Mouse (Mus musculus) CH12.LX (cell line): ENCODE data around the gene Wbp2. TPM values are rescaled to one million over a fixed set of nuclear protein-coding genes. Genes with fewer than 3 reads are reported as not detected.

Experiments used
- DNase-seq: peaks from one replicate; pipeline ENCODE4 v3.0.0-alpha.2; 2013; ENCODE audit errors: extremely low read depth
- H3K27ac ChIP-seq: 2 replicates; pipeline ENCODE4 v1.5.1; 2012; ENCODE audit warnings: low read depth, mild to moderate bottlenecking, control low read depth, moderate library complexity; ENCODE audit not compliant: insufficient read depth
- H3K27me3 ChIP-seq: replicated peaks from 2 replicates; pipeline ENCODE3; 2012; ENCODE audit warnings: inconsistent platforms
- H3K36me3 ChIP-seq, 2 experiments: replicated peaks in 1 of 2; 2 replicates each; pipeline versions ENCODE3 to v1.6.1; 2012; ENCODE audit warnings: inconsistent platforms in 1 of 2, low read length in 1 of 2, mild to moderate bottlenecking in 1 of 2, mixed read lengths in 1 of 2, moderate library complexity in 1 of 2; ENCODE audit not compliant: control insufficient read depth in 1 of 2, insufficient read depth in 1 of 2
- H3K4me1 ChIP-seq, 2 experiments: 2 replicates each; pipeline ENCODE4 v1.6.1; 2012; ENCODE audit warnings: inconsistent platforms in 1 of 2, moderate library complexity in 1 of 2; ENCODE audit not compliant: insufficient read depth in 2 of 2, control insufficient read depth in 1 of 2
- H3K4me2 ChIP-seq: 2 replicates; pipeline ENCODE4 v1.6.1; 2012; ENCODE audit warnings: low read depth, mild to moderate bottlenecking, control low read depth; ENCODE audit not compliant: poor library complexity, insufficient read depth, severe bottlenecking
- H3K4me3 ChIP-seq, 3 experiments: fragments of 150-350 bp in 1 of 3; sonication (generic) in 1 of 3; replicated peaks in 1 of 3; 2 replicates each; pipeline versions ENCODE3 to v1.5.1; 2011 to 2012; ENCODE audit warnings: low read depth in 2 of 3, low read length in 2 of 3, mild to moderate bottlenecking in 2 of 3, moderate library complexity in 2 of 3, control low read depth in 1 of 3, improper control_type of control experiment in 1 of 3, inconsistent platforms in 1 of 3, mixed read lengths in 1 of 3; ENCODE audit not compliant: poor library complexity in 1 of 3
- H3K79me2 ChIP-seq: replicated peaks from 2 replicates; pipeline ENCODE4 v1.6.1; 2012; ENCODE audit warnings: mild to moderate bottlenecking, moderate library complexity; ENCODE audit not compliant: control insufficient read depth, poor library complexity, insufficient read depth, severe bottlenecking; ENCODE audit errors: extremely low read depth
- H3K9ac ChIP-seq: 2 replicates; pipeline ENCODE4 v1.6.1; 2012; ENCODE audit warnings: low read depth, mild to moderate bottlenecking, control low read depth, moderate library complexity; ENCODE audit not compliant: insufficient read depth
- H3K9me3 ChIP-seq: replicated peaks from 2 replicates; pipeline ENCODE3; 2012; ENCODE audit warnings: low read length, inconsistent platforms, mixed read lengths
- BHLHE40 ChIP-seq: IDR thresholded peaks from 2 replicates; pipeline ENCODE4 v1.6.1; 2011; ENCODE audit warnings: mild to moderate bottlenecking, low read depth, low read length, improper control_type of control experiment
- CHD1 ChIP-seq: IDR thresholded peaks from 2 replicates; pipeline ENCODE4 v1.6.1; 2012; ENCODE audit warnings: low read depth, low read length, improper control_type of control experiment, inconsistent platforms
- CHD2 ChIP-seq: IDR thresholded peaks from 2 replicates; pipeline ENCODE4 v1.6.1; 2011; ENCODE audit warnings: low read length, improper control_type of control experiment
- CTCF ChIP-seq, 2 experiments: IDR thresholded peaks in 1 of 2; conservative IDR thresholded peaks in 1 of 2; 2 replicates each; pipeline ENCODE4 v1.5.1; 2011 to 2012; ENCODE audit warnings: low read depth in 2 of 2, low read length in 2 of 2, improper control_type of control experiment in 1 of 2, inconsistent platforms in 1 of 2, mild to moderate bottlenecking in 1 of 2, moderate library complexity in 1 of 2
- E2F4 ChIP-seq: IDR thresholded peaks from 2 replicates; pipeline ENCODE4 v1.6.1; 2011; ENCODE audit warnings: low read depth, low read length, improper control_type of control experiment; ENCODE audit not compliant: insufficient replicate concordance
- ELF1 ChIP-seq: IDR thresholded peaks from 2 replicates; pipeline ENCODE4 v1.6.1; 2014; ENCODE audit warnings: low read depth, mild to moderate bottlenecking, inconsistent platforms, low read length, improper control_type of control experiment
- EP300 ChIP-seq: IDR thresholded peaks from 2 replicates; pipeline ENCODE4 v1.6.1; 2011; ENCODE audit warnings: low read length, improper control_type of control experiment
- ETS1 ChIP-seq: conservative IDR thresholded peaks from 2 replicates; pipeline ENCODE4 v1.6.1; 2012; ENCODE audit warnings: low read depth, mild to moderate bottlenecking, inconsistent platforms, low read length, improper control_type of control experiment, moderate library complexity
- GABPA ChIP-seq: IDR thresholded peaks from 2 replicates; pipeline ENCODE4 v1.6.1; 2012; ENCODE audit warnings: low read depth, low read length, improper control_type of control experiment, inconsistent platforms; ENCODE audit not compliant: insufficient replicate concordance
- HCFC1 ChIP-seq: IDR thresholded peaks from 2 replicates; pipeline ENCODE4 v1.6.1; 2012; ENCODE audit warnings: low read depth, mild to moderate bottlenecking, inconsistent platforms, low read length, improper control_type of control experiment
- IRF4 ChIP-seq: IDR thresholded peaks from 2 replicates; pipeline ENCODE4 v1.6.1; 2014; ENCODE audit warnings: low read depth, mild to moderate bottlenecking, inconsistent platforms, low read length, improper control_type of control experiment
- JUN ChIP-seq: IDR thresholded peaks from 2 replicates; pipeline ENCODE4 v1.6.1; 2011; ENCODE audit warnings: low read depth, mild to moderate bottlenecking, low read length, improper control_type of control experiment, moderate library complexity; ENCODE audit not compliant: insufficient read depth
- JUND ChIP-seq: conservative IDR thresholded peaks from 2 replicates; pipeline ENCODE4 v1.6.1; 2011; ENCODE audit warnings: low read depth, low read length, improper control_type of control experiment
- KAT2A ChIP-seq: IDR thresholded peaks from 2 replicates; pipeline ENCODE4 v1.6.1; 2012; ENCODE audit warnings: low read length, improper control_type of control experiment, inconsistent platforms; ENCODE audit not compliant: insufficient replicate concordance
- MAFK ChIP-seq: IDR thresholded peaks from 2 replicates; pipeline ENCODE4 v1.6.1; 2011; ENCODE audit warnings: low read length, improper control_type of control experiment; ENCODE audit not compliant: insufficient replicate concordance
- MAX ChIP-seq: IDR thresholded peaks from 2 replicates; pipeline ENCODE4 v1.6.1; 2011; ENCODE audit warnings: low read length, improper control_type of control experiment
- MAZ ChIP-seq: IDR thresholded peaks from 2 replicates; pipeline ENCODE4 v1.6.1; 2012; ENCODE audit warnings: low read depth, mild to moderate bottlenecking, inconsistent platforms, low read length, improper control_type of control experiment, moderate library complexity
- MEF2A ChIP-seq: IDR thresholded peaks from 2 replicates; pipeline ENCODE4 v1.6.1; 2014; ENCODE audit warnings: low read depth, mild to moderate bottlenecking, inconsistent platforms, low read length, improper control_type of control experiment, borderline replicate concordance
- MXI1 ChIP-seq: IDR thresholded peaks from 2 replicates; pipeline ENCODE4 v1.6.1; 2011; ENCODE audit warnings: mild to moderate bottlenecking, low read depth, low read length, improper control_type of control experiment
- MYC ChIP-seq: IDR thresholded peaks from 2 replicates; pipeline ENCODE4 v1.6.1; 2011; ENCODE audit warnings: low read depth, mild to moderate bottlenecking, improper control_type of control experiment, low read length
- NELFE ChIP-seq: IDR thresholded peaks from 2 replicates; pipeline ENCODE4 v1.6.1; 2011; ENCODE audit warnings: low read depth, low read length, improper control_type of control experiment
- NRF1 ChIP-seq: IDR thresholded peaks from 2 replicates; pipeline ENCODE4 v1.6.1; 2014; ENCODE audit warnings: low read depth, mild to moderate bottlenecking, inconsistent platforms, low read length, improper control_type of control experiment, moderate library complexity
- PAX5 ChIP-seq: IDR thresholded peaks from 2 replicates; pipeline ENCODE4 v1.6.1; 2012; ENCODE audit warnings: low read length, inconsistent platforms, mixed read lengths
- POLR2A ChIP-seq: IDR thresholded peaks from 2 replicates; pipeline ENCODE4 v1.6.1; 2011; ENCODE audit warnings: low read depth, mild to moderate bottlenecking, improper control_type of control experiment, low read length
- POLR2AphosphoS2 ChIP-seq: IDR thresholded peaks from 2 replicates; pipeline ENCODE4 v1.6.1; 2011; ENCODE audit warnings: low read depth, low read length, improper control_type of control experiment
- RAD21 ChIP-seq: IDR thresholded peaks from 2 replicates; pipeline ENCODE4 v1.6.1; 2011; ENCODE audit warnings: low read depth, mild to moderate bottlenecking, low read length, improper control_type of control experiment, moderate library complexity
- RCOR1 ChIP-seq: conservative IDR thresholded peaks from 2 replicates; pipeline ENCODE4 v1.6.1; 2012; ENCODE audit warnings: low read depth, mild to moderate bottlenecking, inconsistent platforms, low read length, improper control_type of control experiment
- SIN3A ChIP-seq: IDR thresholded peaks from 2 replicates; pipeline ENCODE4 v1.6.1; 2012; ENCODE audit warnings: low read length, improper control_type of control experiment, inconsistent platforms
- SMC3 ChIP-seq: IDR thresholded peaks from 2 replicates; pipeline ENCODE4 v1.6.1; 2011; ENCODE audit warnings: low read depth, low read length, improper control_type of control experiment
- TBP ChIP-seq: conservative IDR thresholded peaks from 2 replicates; pipeline ENCODE4 v1.6.1; 2011; ENCODE audit warnings: low read depth, low read length, improper control_type of control experiment
- TCF12 ChIP-seq: IDR thresholded peaks from 2 replicates; pipeline ENCODE4 v1.6.1; 2014; ENCODE audit warnings: low read depth, mild to moderate bottlenecking, inconsistent platforms, low read length, improper control_type of control experiment
- UBTF ChIP-seq: IDR thresholded peaks from 2 replicates; pipeline ENCODE4 v1.6.1; 2012; ENCODE audit warnings: low read depth, mild to moderate bottlenecking, inconsistent platforms, low read length, improper control_type of control experiment, moderate library complexity
- USF1 ChIP-seq: IDR thresholded peaks from 2 replicates; pipeline ENCODE4 v1.6.1; 2014; ENCODE audit warnings: low read depth, mild to moderate bottlenecking, inconsistent platforms, low read length, improper control_type of control experiment
- USF2 ChIP-seq: conservative IDR thresholded peaks from 2 replicates; pipeline ENCODE4 v1.6.1; 2011; ENCODE audit warnings: low read depth, low read length, improper control_type of control experiment
- ZC3H11A ChIP-seq: IDR thresholded peaks from 2 replicates; pipeline ENCODE4 v1.6.1; 2012; ENCODE audit warnings: low read depth, mild to moderate bottlenecking, inconsistent platforms, low read length, improper control_type of control experiment
- ZKSCAN1 ChIP-seq: IDR thresholded peaks from 2 replicates; pipeline ENCODE4 v1.6.1; 2012; ENCODE audit warnings: low read depth, inconsistent platforms, low read length, improper control_type of control experiment, borderline replicate concordance
- ZMIZ1 ChIP-seq: IDR thresholded peaks from 2 replicates; pipeline ENCODE4 v1.6.1; 2012; ENCODE audit warnings: low read depth, mild to moderate bottlenecking, inconsistent platforms, low read length, improper control_type of control experiment
- dilution Hi-C: fragments of 300-500 bp; cut with MboI; formaldehyde crosslinking; loops from 2 replicates; pipeline ENCODE4 v1.14.3; 2020; ENCODE audit warnings: low sequenced_read_pairs; ENCODE audit not compliant: extremely low pct_unique_long_range_greater_than_20kb, extremely low pct_ligation_motif_present
- in situ Hi-C: fragments of 300-500 bp; cut with MboI; formaldehyde crosslinking; loops from 3 replicates; pipeline ENCODE4 v1.14.3; 2019; ENCODE audit warnings: low sequenced_read_pairs, low pct_ligation_motif_present, low pct_unique_long_range_greater_than_20kb, mixed read lengths
- polyA plus RNA-seq: library from polyadenylated mRNA; unstranded; fragments of >175 nt; gene quantifications from 2 replicates; pipeline ENCODE4 v1.2.1, GENCODE M21; 2012; ENCODE audit warnings: low read depth; ENCODE audit not compliant: insufficient read length
- total RNA-seq, 2 experiments: library from RNA; depleted of rRNA; stranded (reverse); fragments of 300-350 nt in 1 of 2; fragments of >200 nt in 1 of 2; gene quantifications; 2 replicates each; pipeline ENCODE4 v1.2.3; 2012 to 2014

The Wbp2 gene
- total and polyA plus RNA-seq, 3 experiments = 15.2 to 97.1 (median 30.7) TPM

DNA sequence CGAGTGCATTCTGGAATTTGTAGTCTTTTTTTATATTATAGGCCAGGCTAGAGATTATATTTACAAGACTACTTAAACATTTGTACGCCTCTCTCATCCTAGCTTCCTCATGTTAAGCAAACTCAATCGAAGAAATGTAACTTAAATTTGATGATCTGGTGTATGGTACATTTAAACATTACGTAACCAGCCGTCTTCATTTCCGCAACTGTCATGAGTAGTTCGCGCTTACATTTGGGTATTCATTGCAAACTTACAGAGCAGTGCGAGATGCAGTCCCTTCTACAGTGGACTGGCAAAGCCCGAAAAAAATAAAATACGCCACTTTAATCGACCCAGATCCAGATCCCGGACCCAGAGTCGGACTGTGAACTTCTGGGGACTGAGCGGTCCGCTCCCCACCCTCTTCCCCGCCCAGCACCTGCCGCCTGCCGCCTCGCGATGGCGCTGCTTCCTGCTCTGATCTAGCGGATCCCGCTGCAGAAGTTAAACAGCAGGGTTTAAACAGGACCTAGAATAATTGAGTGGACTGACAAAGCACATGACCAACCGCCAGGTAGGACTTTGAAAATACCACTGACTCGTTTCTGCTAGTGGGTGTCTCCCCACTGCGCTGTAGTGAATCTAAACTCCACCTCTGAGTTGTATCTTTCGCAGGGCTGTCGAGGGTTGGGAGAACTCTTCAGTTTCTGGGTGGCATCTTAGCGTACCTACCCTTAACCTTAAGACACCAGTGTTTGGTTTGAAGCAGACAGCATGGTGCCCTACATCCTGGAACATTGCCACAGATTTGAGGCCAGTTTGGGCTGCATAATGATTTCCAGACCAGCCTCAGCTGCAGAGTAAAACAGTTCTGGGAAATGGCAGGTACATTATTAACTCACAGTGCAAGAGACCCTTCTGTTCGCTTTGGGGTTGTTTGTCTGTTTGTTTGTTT is 667 bp upstream of the Wbp2 start:
- no peaks in the 10 kb centered on the region for H3K9me3 ChIP-seq
- peak; percentile 90 for DNase-seq
- peak overlapping the region; percentile 58 for H3K9ac ChIP-seq
- H3K79me2 ChIP-seq = peaks cover 16% of the 10 kb centered on the region
- H3K4me3 ChIP-seq = peak overlapping the region; percentile 51 to 96 (median 63)
- no peaks in the 10 kb centered on the region for H3K27me3 ChIP-seq
- peak overlapping the region; percentile 46 for H3K27ac ChIP-seq
- in situ Hi-C loops (loop anchor here (5.0 kb wide), 1 partner anchor 45 kb away; the partner anchor contains the start of gene Trim65), dilution Hi-C loops (no loop called here)
- peaks cover 3 to 35% of the 10 kb centered on the region in 2 experiments for H3K4me1 ChIP-seq
- peak overlapping the region; percentile 86 for H3K4me2 ChIP-seq
- peaks cover 15 to 31% of the 10 kb centered on the region in 2 experiments for H3K36me3 ChIP-seq
- TF ChIP-seq POLR2AphosphoS2 (0 out of 2 replicates have a peak, but pooled peaks have one; percentile 54), NRF1 (peak; percentile 56; the same call in 1 of the 2 replicates), GABPA (no peak), UBTF (peak; percentile 56; the same call in 1 of the 2 replicates), PAX5 (no peak), SMC3 (peak; percentile 70), CHD1 (no peak), MAFK (no peak), TBP (no peak), MXI1 (peak; percentile 87), IRF4 (peak; percentile 78), MEF2A (peak; percentile 52; the same call in 1 of the 2 replicates), MAZ (peak; percentile 89), NELFE (peak; percentile 90), SIN3A (peak; percentile 26), RAD21 (peak; percentile 74), E2F4 (0 out of 2 replicates have a peak, but pooled peaks have one; percentile 16), RCOR1 (no peak), MYC (peak; percentile 76; the same call in 1 of the 2 replicates), ZMIZ1 (0 out of 2 replicates have a peak, but pooled peaks have one; percentile 59), KAT2A (no peak), ZC3H11A (peak; percentile 22), EP300 (no peak), ETS1 (0 out of 2 replicates have a peak, but pooled peaks have one; percentile 39), USF2 (no peak), USF1 (peak; percentile 63), TCF12 (peak; percentile 78), CTCF (conservative IDR thresholded peaks at IDR 0.05 in 1 of 2, IDR thresholded peaks at IDR 0.05 in 1 of 2; ENCODE audit: low read depth in 2 of 2, low read length in 2 of 2) (peak; percentile 8 to 94; a peak in 2 of 4 replicates), ZKSCAN1 (no peak), ELF1 (no peak; the same call in none of the 2 replicates), BHLHE40 (peak; percentile 79), CHD2 (no peak), MAX (peak; percentile 92), JUN (no peak; the same call in 1 of the 2 replicates), HCFC1 (peak; percentile 40), POLR2A (peak; percentile 66), JUND (peak; percentile 62; the same call in 1 of the 2 replicates)
